10 mouse cellular contexts compared by ENCODE assay signal in genomic region chr14:25660661-25661060, GRCm38 (mm10). TPM values are rescaled to one million over a fixed set of nuclear protein-coding genes. Genes with fewer than 3 reads are reported as not detected.
A peak's percentile ranks its signal among the peaks of the same experiment; 100 is the strongest.
DNase-seq lines count a peak whose midpoint lies in the region; ATAC-seq and TF ChIP-seq lines count a peak whose summit lies in the region.
"Had no signal": no experiment of that assay in that cellular context is flagged by ENCODE, and none has a peak within 500 bp of the region (broad histone marks: within the 10 kb centered on the region; RNA-seq: fewer than 3 reads in every experiment).

No protein-coding gene starts in this region.

- WGBS in midbrain, embryonic 14.5 days = 60% methylated on average over 11 of the region's 11 CpGs
- WGBS in midbrain, embryonic 16.5 days = 62% methylated on average over 9 of the region's 11 CpGs
- 46% methylated on average over 11 of the region's 11 CpGs for WGBS in heart, postnatal 0 days

- H3K36me3 ChIP-seq in midbrain, embryonic 14.5 days (ENCODE audit: control insufficient read depth, insufficient read depth, low read length) = peaks cover 98% of the 10 kb centered on the region
- peaks cover 68% of the 10 kb centered on the region for H3K36me3 ChIP-seq in midbrain, embryonic 16.5 days (ENCODE audit: control insufficient read depth, insufficient read depth, low read length)
- peaks cover 90% of the 10 kb centered on the region for H3K36me3 ChIP-seq in heart, postnatal 0 days (replicated peaks; ENCODE audit: control insufficient read depth, insufficient read depth, low read length)
- H3K36me3 ChIP-seq: G1E had no signal

- peak; percentile 54 for DNase-seq in gastrocnemius, postnatal 14 days
- DNase-seq in gastrocnemius, adult 8-10 months (ENCODE audit: low spot score in 2 of 2) = no peak
- DNase-seq in midbrain, embryonic 14.5 days = peak; percentile 38
- DNase-seq in heart, postnatal 0 days (ENCODE audit: low spot score) = peak; percentile 66
- peak; percentile 17 for DNase-seq in ovary, postnatal 14 days (ENCODE audit: low spot score)
- no peak for DNase-seq in frontal cortex, postnatal 36 days (ENCODE audit: low spot score in 2 of 2)
- no peak for DNase-seq in spleen, adult 12 weeks (ENCODE audit: low spot score)

- ATAC-seq in midbrain, embryonic 14.5 days (ENCODE audit: low FRiP score, low TSS enrichment) = no peak
- no peak for ATAC-seq in midbrain, embryonic 16.5 days
- ATAC-seq in heart, postnatal 0 days (ENCODE audit: insufficient read depth, low read depth) = peak; percentile 82

- no peak for TF ChIP-seq EP300 in heart, postnatal 0 days (IDR thresholded peaks at IDR 0.05; ENCODE audit: low read depth)

- no peak overlapping the region for H3K4me3 ChIP-seq in midbrain, embryonic 14.5 days (replicated peaks; ENCODE audit: low read depth, low read length)
- H3K4me3 ChIP-seq in midbrain, embryonic 16.5 days (ENCODE audit: low read depth, low read length) = no peak overlapping the region
- no peak overlapping the region for H3K4me3 ChIP-seq in heart, postnatal 0 days (ENCODE audit: low read depth, low read length)
- H3K4me3 ChIP-seq: embryonic facial prominence, embryonic 13.5 days had no signal

- TF ChIP-seq CTCF in heart, postnatal 0 days (IDR thresholded peaks at IDR 0.05; ENCODE audit: low read depth) = peak; percentile 66

- H3K9ac ChIP-seq in midbrain, embryonic 14.5 days (replicated peaks; ENCODE audit: low read length) = no peak overlapping the region
- H3K9ac ChIP-seq in midbrain, embryonic 16.5 days (ENCODE audit: low read depth, low read length) = no peak overlapping the region
- H3K9ac ChIP-seq in heart, postnatal 0 days (replicated peaks; ENCODE audit: low read depth, low read length) = no peak overlapping the region
- H3K9ac ChIP-seq: embryonic facial prominence, embryonic 13.5 days had no signal

- H3K4me2 ChIP-seq in midbrain, embryonic 14.5 days (ENCODE audit: low read length) = no peak overlapping the region
- no peak overlapping the region for H3K4me2 ChIP-seq in midbrain, embryonic 16.5 days (ENCODE audit: low read length)
- H3K4me2 ChIP-seq in heart, postnatal 0 days (ENCODE audit: low read depth, low read length) = no peak overlapping the region
- H3K4me2 ChIP-seq: embryonic facial prominence, embryonic 13.5 days had no signal

- H3K9me3 ChIP-seq in midbrain, embryonic 14.5 days (ENCODE audit: control insufficient read depth, low read length) = no peaks in the 10 kb centered on the region
- no peaks in the 10 kb centered on the region for H3K9me3 ChIP-seq in midbrain, embryonic 16.5 days (replicated peaks; ENCODE audit: control insufficient read depth, low read length, poor library complexity, severe bottlenecking)
- H3K9me3 ChIP-seq in heart, postnatal 0 days (replicated peaks; ENCODE audit: control insufficient read depth, low read length) = no peaks in the 10 kb centered on the region
- H3K9me3 ChIP-seq: embryonic facial prominence, embryonic 13.5 days had no signal

- no peaks in the 10 kb centered on the region for H3K4me1 ChIP-seq in midbrain, embryonic 14.5 days (ENCODE audit: control insufficient read depth, insufficient read depth, low read length)
- H3K4me1 ChIP-seq in midbrain, embryonic 16.5 days (ENCODE audit: control insufficient read depth, insufficient read depth, low read length) = no peaks in the 10 kb centered on the region
- H3K4me1 ChIP-seq in heart, postnatal 0 days (ENCODE audit: control insufficient read depth, insufficient read depth) = peaks cover 12% of the 10 kb centered on the region; the same call in 1 of the 2 replicates
- H3K4me1 ChIP-seq: embryonic facial prominence, embryonic 13.5 days had no signal

- H3K27me3 ChIP-seq in midbrain, embryonic 14.5 days (ENCODE audit: control insufficient read depth, insufficient read depth, low read length) = no peaks in the 10 kb centered on the region
- H3K27me3 ChIP-seq in midbrain, embryonic 16.5 days (ENCODE audit: control insufficient read depth, insufficient read depth, low read depth, low read length) = no peaks in the 10 kb centered on the region
- H3K27me3 ChIP-seq in heart, postnatal 0 days (ENCODE audit: control insufficient read depth, insufficient read depth, low read length) = no peaks in the 10 kb centered on the region
- H3K27me3 ChIP-seq: embryonic facial prominence, embryonic 13.5 days had no signal

- intact Hi-C loops in gastrocnemius, postnatal 14 days (cut with DNase I; ENCODE audit: low total_unique reads) = no loop called here

- H3K27ac ChIP-seq in midbrain, embryonic 14.5 days (replicated peaks; ENCODE audit: low read depth, low read length) = peak overlapping the region; percentile 37; the same call in 1 of the 2 replicates
- H3K27ac ChIP-seq in midbrain, embryonic 16.5 days (ENCODE audit: low read length) = no peak overlapping the region; the same call in 1 of the 2 replicates
- H3K27ac ChIP-seq in heart, postnatal 0 days (ENCODE audit: low read depth) = no peak overlapping the region
- H3K27ac ChIP-seq: embryonic facial prominence, embryonic 13.5 days had no signal

RNA-seq across cellular contexts. Expression of gene Ppif, which starts 33.3 kb away (rescaled TPM):
- total RNA-seq in gastrocnemius, postnatal 14 days (2021) = 10 to 100 TPM; 40.9 to 51.4 TPM
- 10 to 100 TPM; 22.9 to 29.3 (median 28.8) TPM for total RNA-seq in gastrocnemius, adult 8-10 months (2022)
- polyA plus RNA-seq in midbrain, embryonic 14.5 days (2014; fragmentation: Nextera tagmentation; extraction: Ambion mirVana) = 28.0 and 29.4 TPM in 2 replicates
- 29.6 and 40.3 TPM in 2 replicates for polyA plus RNA-seq in midbrain, embryonic 16.5 days (2015; fragmentation: Nextera tagmentation; extraction: Ambion mirVana)
- 205 and 222 TPM in 2 replicates for total RNA-seq in heart, postnatal 0 days (2014; rRNA removed; ENCODE audit: low replicate concordance)
- 140 and 151 TPM in 2 replicates for polyA plus RNA-seq in heart, postnatal 0 days (2015; fragmentation: Nextera tagmentation; extraction: Ambion mirVana)

Comparison
In these comparisons a context has a peak if more than half of its experiments do, and no peak if none do; other contexts are left out.
1. DNase-seq: peak in gastrocnemius, postnatal 14 days (single experiment), midbrain, embryonic 14.5 days (single experiment), heart, postnatal 0 days (single experiment) and ovary, postnatal 14 days (single experiment); none in gastrocnemius, adult 8-10 months (0 of 2), frontal cortex, postnatal 36 days (0 of 2) and spleen, adult 12 weeks (single experiment).